Mouse (Mus musculus) adrenal gland, postnatal 4 days (tissue): ENCODE data around the gene Eml3. TPM values are rescaled to one million over a fixed set of nuclear protein-coding genes. Genes with fewer than 3 reads are reported as not detected.
A peak's percentile ranks its signal among the peaks of the same experiment; 100 is the strongest.
"Not testable (repeated sequence)": the region's sequence is repeated elsewhere in the genome, so short reads cannot be mapped to it uniquely, and the experiment has no call there.

Experiments used
- DNase-seq, 2 experiments: peaks; one replicate each; pipeline ENCODE4 v3.0.0; 2021 to 2022; ENCODE audit warnings: low spot score in 2 of 2, mixed read lengths in 2 of 2
- total RNA-seq, 2 experiments: library from RNA; stranded (reverse); gene quantifications; 2 replicates each; pipeline ENCODE4 v1.2.3; 2021

Gene Eml3
- total RNA-seq, 2 experiments from 2014 or later, result 65.2 to 72.1 TPM

GRCm38 (mm10) chr19:8946929-8947328 lies 17.6 kb downstream of the Eml3 start:
- no peak for DNase-seq

GRCm38 (mm10) chr19:8950190-8950589 lies 20.8 kb downstream of the Eml3 start:
- DNase-seq, result no peak

DNA sequence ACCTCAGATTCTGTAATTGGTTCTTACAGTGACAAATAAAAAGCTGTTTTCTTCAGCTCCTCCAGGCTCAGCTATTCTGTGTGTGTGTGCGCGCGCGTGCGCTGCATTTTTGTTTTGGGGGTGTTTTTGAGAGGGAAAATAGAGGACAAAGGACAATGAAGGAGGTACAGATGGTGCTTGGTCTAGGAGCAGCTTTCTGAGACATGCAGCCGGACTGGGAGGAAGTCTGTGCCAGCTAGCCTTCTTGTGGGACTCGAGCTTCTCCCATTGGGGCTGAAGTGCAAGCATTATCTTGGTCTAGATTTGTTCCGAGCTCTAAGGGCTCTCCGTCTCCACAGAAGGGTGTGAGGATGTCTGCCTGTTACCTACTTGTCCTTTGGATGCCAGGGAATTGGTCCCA lies 22.9 kb downstream of the Eml3 start:
- DNase-seq, result no peak

GRCm38 (mm10) chr19:8953135-8954039 lies 24.0 kb downstream of the Eml3 start, which contains the start of gene Tut1:
Gene Tut1, plus strand, starts transcription at chr19:8953847.
- DNase-seq, result peak; percentile 52 to 81

DNA sequence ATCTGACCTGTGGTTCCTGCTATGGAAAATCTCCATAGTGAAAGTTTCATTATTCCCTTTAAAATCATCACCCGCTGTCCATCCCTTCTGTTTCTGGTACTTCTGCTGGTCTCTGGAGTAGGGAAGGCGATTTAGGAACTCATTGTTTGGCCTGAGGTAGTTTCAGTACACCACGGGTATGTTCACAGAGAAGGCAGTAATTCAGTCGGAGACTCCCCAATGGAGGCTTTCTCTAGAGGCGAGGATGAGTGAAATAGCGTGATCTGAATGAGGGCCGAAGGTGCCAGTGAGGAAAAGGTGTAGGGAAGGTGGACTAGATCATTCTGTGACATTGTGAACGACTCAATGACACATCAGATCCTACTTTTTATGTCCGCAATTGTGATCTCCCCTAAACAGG lies 24.8 kb downstream of the Eml3 start:
- no peak for DNase-seq

DNA sequence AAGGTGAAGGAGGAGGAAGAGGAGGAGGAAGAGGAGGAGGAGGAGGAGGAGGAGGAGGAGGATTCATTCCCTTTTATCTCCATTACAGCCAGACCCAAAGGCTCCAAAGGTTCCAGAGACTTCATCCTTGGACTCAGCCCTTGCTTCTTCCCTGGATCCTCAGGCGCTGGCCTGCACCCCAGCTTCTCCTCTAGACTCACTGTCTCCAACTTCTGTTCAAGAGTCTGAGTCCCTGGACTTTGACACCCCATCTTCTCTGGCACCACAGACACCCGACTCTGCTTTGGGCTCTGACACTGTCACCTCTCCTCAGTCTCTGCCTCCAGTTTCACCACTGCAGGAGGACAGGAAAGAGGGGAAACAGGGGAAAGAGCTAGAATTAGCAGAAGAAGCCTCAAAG lies 32.9 kb downstream of the Eml3 start:
- DNase-seq, result no peak

GRCm38 (mm10) chr19:8965075-8965474 lies 35.7 kb downstream of the Eml3 start:
- no peak for DNase-seq

- no peak for DNase-seq
Observed at GRCm38 (mm10) chr19:8965771-8966170, 36.4 kb downstream of the Eml3 start.

GRCm38 (mm10) chr19:8966198-8966589 lies 36.8 kb downstream of the Eml3 start:
- DNase-seq, result no peak

DNA sequence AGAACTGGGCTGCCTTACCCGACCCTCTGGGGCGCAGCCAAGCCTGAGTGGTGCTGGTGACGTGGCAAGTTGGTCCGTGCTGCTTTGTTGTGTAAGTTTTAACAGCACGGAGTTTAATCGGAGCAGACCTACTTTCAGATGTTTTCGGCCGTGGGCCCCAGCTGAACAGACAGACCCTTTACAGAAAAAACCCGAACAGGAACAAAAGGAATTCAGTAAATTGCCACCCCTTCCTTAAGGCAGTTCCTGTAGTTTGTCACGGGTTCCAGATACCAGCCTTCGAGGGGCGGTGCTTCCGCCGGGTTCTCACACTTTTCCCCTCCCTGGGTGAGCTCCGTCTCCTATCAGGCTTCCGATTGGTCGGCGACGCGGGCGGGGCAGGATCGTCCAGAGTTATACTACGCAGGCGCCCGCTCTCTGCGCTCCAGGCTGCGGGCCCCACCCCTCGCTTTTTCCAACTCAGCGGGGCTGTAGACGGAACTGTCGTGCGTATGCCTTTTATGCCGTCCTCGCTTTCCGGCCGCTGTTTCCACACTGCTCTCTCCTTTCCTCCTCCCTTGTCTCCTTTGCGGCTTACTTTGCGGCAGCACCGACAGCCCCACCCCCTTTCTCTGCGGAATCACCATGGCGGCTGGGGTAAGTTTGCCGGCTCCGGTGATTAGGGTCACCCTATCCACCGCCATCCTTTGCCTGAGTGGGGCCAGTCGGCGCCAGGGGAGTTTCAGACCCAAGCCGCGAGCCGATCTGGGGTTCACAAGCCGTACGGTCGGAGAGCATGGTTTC lies 37.4 kb downstream of the Eml3 start, which contains the start of gene Eef1g:
TSS of gene Eef1g (plus strand) at position 452 of the 783 bp plus-strand sequence.
- peak; percentile 92 to 95 for DNase-seq

- DNase-seq, result no peak
Observed at GRCm38 (mm10) chr19:8967373-8967743, 38.0 kb downstream of the Eml3 start.

DNA sequence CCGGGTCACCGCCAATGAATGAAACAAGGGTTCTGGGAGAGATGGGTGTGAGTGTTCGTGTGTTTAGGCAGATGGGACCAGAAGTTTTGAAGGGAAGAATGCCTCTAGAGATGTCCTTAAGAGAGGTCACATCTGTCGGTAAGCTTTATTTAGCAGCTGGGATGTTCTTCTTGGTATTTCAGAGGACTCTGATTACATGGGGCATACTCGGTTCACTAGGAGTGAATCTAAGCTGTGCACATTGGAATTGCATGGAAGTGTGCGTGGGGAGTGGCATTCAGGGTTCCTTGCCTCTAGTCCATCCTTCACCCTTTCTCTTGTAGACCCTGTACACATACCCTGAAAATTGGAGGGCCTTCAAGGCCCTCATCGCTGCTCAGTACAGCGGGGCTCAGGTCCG lies 38.5 kb downstream of the Eml3 start:
- DNase-seq, result no peak

- not testable (repeated sequence) for DNase-seq
Observed at GRCm38 (mm10) chr19:8972491-8972890, 43.1 kb downstream of the Eml3 start.

DNA sequence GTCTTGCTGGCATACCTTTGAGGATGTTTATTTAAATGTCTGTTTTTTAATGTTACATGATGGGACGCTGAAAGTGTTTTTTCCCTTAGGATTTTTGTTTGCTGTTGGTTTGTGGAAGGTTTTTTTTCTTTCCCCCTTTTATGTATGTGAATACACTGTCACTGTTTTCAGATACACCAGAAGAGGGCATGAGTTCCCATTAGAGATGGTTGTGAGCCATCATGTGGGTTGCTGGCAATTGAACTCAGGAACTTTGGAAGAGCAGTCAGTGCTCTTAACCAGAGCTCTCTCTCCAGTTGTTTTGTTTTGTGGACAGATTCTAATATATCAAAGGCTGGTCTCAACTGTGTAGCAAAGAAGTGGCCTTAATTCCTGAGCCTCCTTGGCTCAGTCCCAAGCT lies 45.3 kb downstream of the Eml3 start:
- no peak for DNase-seq

DNA sequence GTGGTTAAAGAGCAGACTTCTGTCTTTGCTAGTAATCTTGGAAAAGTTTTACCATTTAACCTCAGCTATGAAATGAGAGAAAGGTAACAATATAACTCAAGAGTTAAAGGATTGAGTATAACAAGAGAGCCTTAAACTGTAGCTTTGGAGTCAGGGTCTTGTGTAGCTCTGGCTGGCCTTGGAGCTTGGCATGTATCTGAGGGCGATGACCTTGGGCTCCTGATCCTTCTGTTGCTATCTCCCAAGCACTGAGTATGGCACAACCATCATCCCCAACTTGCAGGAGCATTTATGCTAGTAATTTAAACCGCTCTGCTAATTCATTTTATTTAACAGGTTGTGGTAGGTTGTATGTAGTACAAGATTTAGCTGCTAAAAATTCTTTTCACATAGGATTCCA lies 46.1 kb downstream of the Eml3 start:
- no peak for DNase-seq

DNA sequence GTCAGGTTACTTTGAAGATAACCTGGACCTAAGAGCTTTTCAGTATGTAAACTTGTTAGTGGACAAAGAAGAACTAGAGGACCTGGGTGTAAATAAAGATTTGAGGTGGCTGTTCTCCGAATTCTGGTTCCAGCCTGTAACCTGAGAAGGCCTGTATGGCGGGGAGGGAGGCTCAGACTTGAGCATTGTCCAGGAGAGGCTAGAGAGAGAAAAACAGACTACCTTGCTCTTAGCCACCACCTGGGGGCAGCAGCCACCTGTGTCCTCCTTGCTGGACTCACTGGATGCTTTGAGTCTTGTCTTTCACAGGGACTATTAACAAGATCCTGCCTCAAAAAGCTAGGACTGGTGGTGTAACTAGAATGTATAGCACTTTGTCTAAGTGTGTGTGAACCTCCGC lies 47.2 kb downstream of the Eml3 start:
- no peak for DNase-seq

DNA sequence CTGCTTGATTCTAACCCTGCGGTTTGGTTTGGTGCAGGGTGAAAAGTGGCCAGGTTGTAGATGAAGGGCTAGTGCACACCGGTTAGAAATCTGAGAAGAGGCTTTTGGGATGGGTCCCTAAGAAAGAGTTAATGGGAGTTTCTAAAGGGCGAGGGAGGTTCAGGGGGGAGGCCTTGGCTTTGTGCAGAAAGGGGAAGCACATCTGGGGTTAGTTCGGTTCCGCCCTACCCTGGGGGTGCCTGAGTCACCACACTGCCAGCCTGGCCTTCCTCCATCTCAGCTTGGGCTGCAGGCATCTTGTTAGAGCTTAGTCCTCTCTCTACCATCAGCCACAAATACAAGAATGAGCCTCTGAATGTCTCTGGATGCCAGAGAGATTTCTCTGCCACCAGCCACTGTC lies 51.4 kb downstream of the Eml3 start:
- DNase-seq, result no peak

- DNase-seq, result no peak
Observed at GRCm38 (mm10) chr19:8981450-8982168, 52.3 kb downstream of the Eml3 start.

GRCm38 (mm10) chr19:8982303-8983149 lies 53.2 kb downstream of the Eml3 start:
- DNase-seq, result no peak

DNA sequence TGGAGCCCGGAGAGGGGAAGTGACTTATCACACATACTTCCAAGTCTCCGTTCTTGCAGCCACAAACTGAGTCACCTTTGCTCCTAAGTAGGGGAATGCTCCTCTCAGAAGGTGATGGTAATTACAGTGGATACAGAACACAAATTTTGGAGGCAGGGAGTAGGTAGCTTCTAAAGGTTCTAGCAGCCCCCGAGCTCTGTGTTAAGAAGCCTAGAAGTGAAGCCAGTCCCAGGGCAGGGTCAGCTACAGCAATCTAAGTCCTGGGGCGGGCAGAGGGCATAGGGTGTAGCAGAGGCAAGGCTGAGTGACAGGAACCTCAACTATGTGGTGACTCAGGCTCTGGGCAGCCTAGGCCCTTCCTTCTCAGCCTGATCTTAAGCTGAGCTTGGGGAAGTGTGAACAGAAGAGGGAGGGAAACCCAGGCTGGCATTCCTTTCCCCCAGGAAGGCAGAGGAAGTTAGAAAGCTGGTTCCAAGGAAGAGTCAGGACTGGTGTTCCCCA lies 53.8 kb downstream of the Eml3 start:
- no peak for DNase-seq
